Mouse (Mus musculus) cerebellum, adult 2 months (tissue): Measurements from ENCODE around the gene Gna12.

Experiments used
- CTCF ChIP-seq: fragments of 200-500 bp; IDR thresholded peaks from 2 replicates; pipeline ENCODE4 v1.5.1; 2011; ENCODE audit warnings: low read depth, mild to moderate bottlenecking, control low read depth, low read length, moderate library complexity, borderline replicate concordance; ENCODE audit not compliant: insufficient read depth
- POLR2A ChIP-seq: fragments of 200-500 bp; IDR thresholded peaks from 2 replicates; pipeline ENCODE4 v1.6.1; 2011; ENCODE audit warnings: low read length, control low read depth, borderline replicate concordance; ENCODE audit not compliant: insufficient read depth

GRCm38 (mm10) chr5:140783577-140783976 is 46.7 kb downstream of the Gna12 start:
- TF ChIP-seq CTCF (no peak), POLR2A (no peak)
